15 mouse cellular contexts compared by ENCODE assay signal in the genomic region with DNA sequence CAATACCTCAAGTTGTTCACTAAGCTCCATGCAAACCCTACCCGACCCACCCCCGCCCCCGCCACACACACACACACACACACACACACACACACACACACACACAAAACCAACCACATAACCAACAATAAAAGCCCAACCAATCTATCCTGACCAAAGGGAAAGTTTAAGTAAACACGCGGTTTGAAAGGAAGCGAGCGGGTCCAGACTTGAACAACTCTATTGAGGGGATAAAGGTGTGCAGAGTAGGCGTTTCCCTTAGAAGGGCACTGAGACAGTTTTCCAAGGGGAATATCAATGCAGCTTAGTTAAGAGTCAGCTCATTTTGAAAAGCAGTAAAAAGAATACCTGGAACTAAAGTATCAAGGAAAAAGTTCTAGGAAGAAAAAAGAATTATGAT.
"Had no signal": no experiment of that assay in that cellular context is flagged by ENCODE, and none has a peak within 500 bp of the region (broad histone marks: within the 10 kb centered on the region; RNA-seq: fewer than 3 reads in every experiment).

No protein-coding gene starts in this region.

- ATAC-seq: intestine, postnatal 0 days; liver, embryonic 12.5 days; midbrain, embryonic 13.5 days had no signal

- H3K9me3 ChIP-seq: limb, embryonic 15.5 days; liver, embryonic 12.5 days; lung, embryonic 15.5 days; midbrain, embryonic 13.5 days; neural tube, embryonic 12.5 days had no signal

- DNase-seq: kidney, adult 8-10 months; kidney, postnatal 36 days; layer of hippocampus, adult 9-11 months; layer of hippocampus, postnatal 36 days; lung, postnatal 36 days; right cerebral cortex, postnatal 14 days; thymus, adult 2 months; thymus, postnatal 36 days had no signal

- H3K27ac ChIP-seq: kidney, postnatal 0 days; limb, embryonic 15.5 days; liver, embryonic 12.5 days; lung, embryonic 15.5 days; midbrain, embryonic 13.5 days; neural tube, embryonic 12.5 days had no signal

- H3K36me3 ChIP-seq: lung, embryonic 15.5 days had no signal

- H3K4me3 ChIP-seq: limb, embryonic 15.5 days; liver, embryonic 12.5 days; lung, embryonic 15.5 days; midbrain, embryonic 13.5 days; neural tube, embryonic 12.5 days had no signal

- H3K27me3 ChIP-seq: limb, embryonic 15.5 days; liver, embryonic 12.5 days; lung, embryonic 15.5 days; midbrain, embryonic 13.5 days; neural tube, embryonic 12.5 days had no signal

- H3K4me1 ChIP-seq: limb, embryonic 15.5 days; lung, embryonic 15.5 days; midbrain, embryonic 13.5 days; neural tube, embryonic 12.5 days had no signal

- H3K9ac ChIP-seq: limb, embryonic 15.5 days; liver, embryonic 12.5 days; lung, embryonic 15.5 days; midbrain, embryonic 13.5 days; neural tube, embryonic 12.5 days had no signal

- H3K4me2 ChIP-seq: limb, embryonic 15.5 days; liver, embryonic 12.5 days; lung, embryonic 15.5 days; midbrain, embryonic 13.5 days; neural tube, embryonic 12.5 days had no signal
